Mouse (Mus musculus): ENCODE measurements around the gene Pcnt.

Gene Pcnt

DNA sequence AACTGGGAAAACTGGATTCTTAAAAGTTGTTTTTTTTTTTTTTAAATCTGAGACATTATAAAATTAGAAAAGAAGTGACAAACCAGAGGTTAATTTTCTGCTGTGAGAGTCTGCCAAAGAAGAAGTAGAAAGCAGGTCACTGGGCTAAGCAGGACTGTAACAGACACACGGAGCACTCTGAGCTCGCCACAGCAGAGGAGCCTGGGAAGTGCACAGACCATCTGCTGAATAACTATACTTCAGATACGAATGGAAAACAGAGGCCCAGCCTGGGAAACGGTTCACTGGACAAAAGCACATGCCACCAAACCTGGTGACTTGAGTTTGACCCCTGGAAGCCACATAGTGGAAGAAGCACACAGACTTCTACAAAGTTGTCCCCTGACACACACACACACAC, 108.2 kb downstream of the Pcnt start:
- in situ Hi-C loops (cut with MboI; ENCODE audit: low pct_unique_long_range_greater_than_20kb in 1 of 2, low sequenced_read_pairs in 2 of 2, unreplicated experiment in 1 of 2), result no loop called here

DNA sequence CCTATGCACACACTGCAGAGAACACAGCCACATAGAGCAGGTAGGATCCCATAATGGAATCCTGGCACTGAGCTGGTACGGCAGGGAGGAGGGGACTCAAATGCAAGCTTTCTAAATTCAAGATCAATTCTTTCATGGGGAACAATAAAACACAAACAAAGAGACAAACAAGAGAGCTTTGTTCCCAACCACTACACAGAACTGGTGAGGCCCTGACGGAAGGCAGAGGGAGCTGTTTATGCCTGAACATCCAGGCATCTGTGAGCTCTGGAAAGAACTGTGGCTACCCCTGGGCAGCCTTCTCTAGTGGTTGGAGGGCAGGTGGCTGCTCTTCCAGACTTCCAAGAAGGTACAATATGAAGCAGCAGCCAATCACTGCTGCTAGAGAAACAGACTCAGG, 110.5 kb downstream of the Pcnt start:
- in situ Hi-C loops (cut with MboI; ENCODE audit: low pct_unique_long_range_greater_than_20kb in 1 of 2, low sequenced_read_pairs in 2 of 2, unreplicated experiment in 1 of 2), result no loop called here

DNA sequence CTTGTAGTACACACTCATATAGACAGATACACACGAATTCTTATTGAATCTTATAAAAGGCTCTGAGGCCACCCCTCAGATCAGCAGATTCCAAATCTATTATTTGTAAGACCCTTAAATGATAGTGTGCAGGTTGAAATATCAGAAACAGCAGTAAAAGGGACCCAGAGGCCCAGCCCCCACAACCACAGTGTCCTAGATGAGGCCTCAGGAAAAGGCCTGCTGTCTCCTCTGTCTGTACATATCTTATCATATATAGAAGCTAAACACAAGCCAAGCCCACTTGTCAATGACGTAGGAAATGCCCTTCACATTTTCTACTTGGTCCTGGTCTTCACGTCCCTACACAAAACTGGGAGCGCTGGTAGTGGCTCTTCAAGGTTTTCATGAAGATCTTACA, 113.5 kb downstream of the Pcnt start:
- in situ Hi-C loops (cut with MboI; ENCODE audit: low pct_unique_long_range_greater_than_20kb in 1 of 2, low sequenced_read_pairs in 2 of 2, unreplicated experiment in 1 of 2), result no loop called here

DNA sequence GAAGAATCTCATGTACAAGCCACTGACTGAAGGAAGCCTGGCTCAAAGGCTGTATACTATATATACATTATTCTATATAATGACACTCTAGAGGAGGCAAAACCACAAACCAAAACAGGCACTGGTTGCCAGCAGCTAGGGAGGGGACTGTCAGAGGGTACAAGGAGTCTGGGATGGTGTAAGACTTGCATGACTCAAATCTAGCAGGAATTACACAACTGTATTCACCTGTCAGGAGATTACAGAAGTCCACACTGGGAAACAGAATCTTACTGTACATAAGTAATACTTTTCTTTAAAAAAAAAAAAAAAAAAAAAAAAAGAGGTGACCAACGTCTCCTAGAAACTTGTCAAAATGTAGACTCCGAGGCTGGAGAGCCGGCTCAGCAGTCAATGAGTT, 114.0 kb downstream of the Pcnt start:
- in situ Hi-C loops (cut with MboI; ENCODE audit: low pct_unique_long_range_greater_than_20kb in 1 of 2, low sequenced_read_pairs in 2 of 2, unreplicated experiment in 1 of 2), result no loop called here

DNA sequence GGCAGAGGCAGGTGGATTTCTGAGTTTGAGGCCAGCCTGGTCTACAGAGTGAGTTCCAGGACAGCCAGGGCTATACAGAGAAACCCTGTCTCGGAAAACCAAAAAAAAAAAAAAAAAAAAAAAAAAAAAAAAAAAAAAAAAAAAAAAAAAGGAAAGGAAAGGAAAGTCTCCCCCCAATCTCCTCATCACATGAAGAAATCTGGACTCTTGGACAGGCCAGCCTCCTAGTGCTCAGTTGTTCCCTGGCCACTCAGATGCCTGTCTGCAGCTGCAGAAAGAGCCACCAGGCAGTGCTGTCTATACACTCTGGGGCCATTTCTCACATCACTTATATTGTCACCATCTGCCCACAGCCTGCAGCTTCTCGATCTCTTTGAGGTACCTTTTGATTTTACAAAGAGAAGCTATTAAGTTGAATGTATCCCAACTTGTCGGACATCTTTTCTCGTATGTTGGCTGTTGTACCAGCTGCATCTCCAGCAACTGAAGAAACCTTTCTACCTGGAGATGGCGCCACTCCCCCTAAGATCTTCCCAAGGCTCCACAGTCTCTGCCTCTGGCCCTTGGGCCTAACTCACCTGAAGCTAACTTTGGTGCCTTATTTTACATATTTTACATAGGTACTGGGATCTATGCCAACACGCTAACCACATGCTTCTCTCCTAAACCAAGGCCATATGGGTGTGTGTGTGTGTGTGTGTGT, 116.1 kb downstream of the Pcnt start:
- in situ Hi-C loops (cut with MboI; ENCODE audit: low pct_unique_long_range_greater_than_20kb in 1 of 2, low sequenced_read_pairs in 2 of 2, unreplicated experiment in 1 of 2), result no loop called here

DNA sequence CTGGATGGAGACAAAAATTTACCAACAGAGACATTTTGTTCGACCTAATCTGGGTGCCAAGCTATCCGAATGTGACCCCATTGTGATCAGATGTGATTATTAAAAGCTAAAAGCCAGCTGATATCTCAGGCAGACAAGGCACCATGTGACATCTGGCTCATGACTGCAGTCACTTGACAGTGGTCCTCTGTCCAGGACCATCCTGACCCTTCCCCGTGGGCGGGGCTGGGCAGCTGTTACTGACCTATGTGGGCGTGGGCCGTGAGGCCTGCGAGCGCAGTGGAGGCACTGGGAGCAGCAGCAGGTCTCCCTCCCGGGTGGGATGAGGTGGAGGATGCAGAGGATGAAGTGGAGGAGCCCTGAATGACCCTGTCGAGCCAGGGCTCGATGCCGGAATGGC, 125.0 kb downstream of the Pcnt start:
- in situ Hi-C loops (cut with MboI; ENCODE audit: low pct_unique_long_range_greater_than_20kb in 1 of 2, low sequenced_read_pairs in 2 of 2, unreplicated experiment in 1 of 2), result loop anchor here in 1 of 2 experiments (25.0 kb wide), 1 partner anchor 420 kb away; the partner anchor contains the start of gene Col6a1

DNA sequence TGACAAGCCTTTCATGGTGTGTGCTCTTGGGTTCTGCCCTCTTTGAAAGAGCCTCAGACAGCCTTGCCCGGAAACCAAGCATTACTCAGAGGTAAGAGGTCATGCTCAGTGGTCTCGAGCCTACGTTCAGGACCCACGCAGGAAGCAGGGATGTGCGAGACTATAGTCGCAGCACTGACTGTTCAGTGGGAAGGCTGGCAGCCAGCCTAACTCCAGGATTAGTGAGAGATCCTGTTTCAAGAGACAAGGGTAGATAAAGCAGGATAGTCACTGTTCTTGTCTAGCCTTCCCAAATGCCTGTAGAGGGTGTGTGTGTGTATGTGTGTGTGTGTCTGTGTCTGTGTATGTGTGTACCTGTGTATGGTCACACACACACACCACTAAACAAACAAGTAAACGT, 126.4 kb downstream of the Pcnt start:
- in situ Hi-C loops (cut with MboI; ENCODE audit: low pct_unique_long_range_greater_than_20kb in 1 of 2, low sequenced_read_pairs in 2 of 2, unreplicated experiment in 1 of 2), result loop anchor here in 1 of 2 experiments (25.0 kb wide), 1 partner anchor 421 kb away; the partner anchor contains the start of gene Col6a1

DNA sequence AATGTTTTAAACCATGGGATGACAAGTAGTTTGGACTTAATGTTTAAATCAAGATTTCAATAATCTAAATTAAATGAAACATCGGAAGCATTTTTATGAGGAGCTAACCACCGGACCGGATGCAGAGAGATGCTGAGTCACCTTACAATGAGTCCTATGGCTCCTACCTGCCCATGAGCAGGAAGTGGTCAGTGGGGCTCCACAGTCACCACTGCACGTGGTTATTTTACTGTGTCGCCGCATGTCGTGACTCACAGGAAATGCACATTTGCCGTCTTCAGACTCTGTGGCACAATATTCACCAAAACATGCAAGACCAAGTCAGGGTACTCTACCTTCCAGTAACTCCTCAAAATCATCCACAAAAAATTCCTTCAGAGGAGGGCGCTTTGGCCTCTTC, 135.8 kb downstream of the Pcnt start:
- in situ Hi-C loops (cut with MboI; ENCODE audit: low pct_unique_long_range_greater_than_20kb in 1 of 2, low sequenced_read_pairs in 2 of 2, unreplicated experiment in 1 of 2), result loop anchor here in 1 of 2 experiments (25.0 kb wide), 1 partner anchor 431 kb away; the partner anchor contains the start of gene Col6a1

Data from mouse embryonic stem cell (cell line).